Mouse (Mus musculus) brain, embryonic 14.5 days (tissue): ENCODE measurements around the gene Dennd4b. TPM values are rescaled to one million over a fixed set of nuclear protein-coding genes. Genes with fewer than 3 reads are reported as not detected.
"Not testable (repeated sequence)": the region's sequence is repeated elsewhere in the genome, so short reads cannot be mapped to it uniquely, and the experiment has no call there.

Experiments
- DNase-seq: peaks from one replicate; pipeline ENCODE4 v3.0.0-alpha.2; 2011; ENCODE audit warnings: low read depth
- CTCF ChIP-seq: fragments of 200-500 bp; IDR thresholded peaks from 2 replicates; pipeline ENCODE4 v1.5.1; 2012; ENCODE audit warnings: inconsistent platforms, mild to moderate bottlenecking, moderate library complexity, borderline replicate concordance; ENCODE audit not compliant: insufficient read depth, insufficient read length; ENCODE audit errors: extremely low read depth
- POLR2A ChIP-seq: fragments of 200-500 bp; IDR thresholded peaks from 2 replicates; pipeline ENCODE4 v1.6.1; 2012; ENCODE audit warnings: mild to moderate bottlenecking, inconsistent platforms, borderline replicate concordance; ENCODE audit not compliant: poor library complexity, insufficient read depth, insufficient read length, severe bottlenecking; ENCODE audit errors: extremely low read depth
- polyA plus RNA-seq: library from polyadenylated mRNA; depleted of rRNA; stranded (reverse); fragments of >200 nt; gene quantifications from 2 replicates; pipeline ENCODE4 v1.2.3, GENCODE M21; 2012

Dennd4b gene
- polyA plus RNA-seq, 1 experiment = 30.7 TPM

DNA sequence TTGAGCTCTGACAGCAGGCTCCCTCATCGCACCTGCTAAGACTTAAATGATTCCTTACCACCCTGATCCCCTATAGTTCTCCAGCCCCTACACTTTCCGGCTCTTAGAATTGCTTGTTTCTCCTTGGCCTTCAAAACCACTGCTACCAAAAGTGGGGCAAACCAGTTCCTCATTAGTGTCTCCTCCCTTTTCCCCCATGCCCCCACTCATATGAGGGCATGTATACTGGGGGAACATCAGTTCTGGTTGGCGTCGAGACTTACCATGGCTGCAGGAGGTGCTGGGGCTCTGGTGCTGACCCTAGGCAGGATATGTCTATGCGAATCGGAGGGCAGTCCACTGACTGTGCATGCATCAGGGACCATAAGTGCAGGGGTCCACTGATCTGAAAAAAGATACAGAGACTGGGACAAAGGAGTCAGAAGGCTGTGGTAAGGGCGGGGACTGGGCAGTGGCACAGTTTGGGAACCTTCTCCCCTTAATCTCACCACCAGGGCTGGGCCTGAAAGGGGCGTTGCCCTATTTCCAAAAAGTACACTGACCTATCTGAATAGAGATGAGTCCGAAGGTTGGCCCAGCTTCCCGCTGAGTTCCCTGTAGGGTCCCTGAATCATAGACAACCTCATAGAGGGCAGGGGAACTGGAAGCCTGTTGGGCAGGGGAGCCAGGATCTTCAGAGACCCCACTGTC is 23.2 kb upstream of the Dennd4b start:
- no peak for TF ChIP-seq POLR2A
- no peak for TF ChIP-seq CTCF

DNA sequence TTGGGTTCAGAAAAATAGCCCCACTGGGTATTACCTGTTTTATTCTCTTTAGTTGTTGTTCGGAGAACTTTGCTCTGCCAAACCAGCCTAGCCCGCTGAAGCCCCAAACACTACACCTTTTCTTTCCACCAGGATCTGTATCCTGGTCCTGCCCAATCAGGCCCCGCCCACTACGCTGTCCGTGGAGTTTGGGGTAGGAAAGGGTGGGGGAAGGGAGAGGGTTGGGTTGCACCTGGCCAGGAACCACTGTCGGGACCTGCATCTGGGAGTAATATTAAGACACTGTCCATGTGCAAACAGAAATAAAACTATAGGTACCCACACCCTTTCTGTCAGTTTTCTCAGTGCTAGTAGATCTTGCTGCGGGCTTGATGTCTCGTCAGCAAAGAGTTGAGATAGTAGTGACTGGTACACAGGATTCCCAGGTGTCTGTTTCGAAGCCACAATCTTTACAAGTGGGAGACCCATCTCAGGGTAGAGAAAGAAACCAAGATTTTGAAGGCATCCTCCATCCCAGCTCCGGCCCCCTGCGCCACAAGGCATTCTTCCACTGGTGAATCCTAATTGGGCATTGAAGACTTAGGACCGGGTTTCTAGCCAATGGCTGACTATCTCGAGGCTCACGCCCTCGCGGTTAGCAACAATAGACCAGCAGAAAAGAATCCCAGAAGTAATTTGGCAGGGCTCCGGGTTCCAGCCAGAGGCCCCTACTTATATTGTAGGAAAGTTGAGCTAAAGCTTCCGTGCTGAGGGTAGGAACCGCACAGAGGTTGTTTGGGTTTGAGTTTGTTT is 21.8 kb upstream of the Dennd4b start, which contains the start of gene Creb3l4:
Gene Creb3l4 (minus strand): TSS at position 529 of the 792 bp plus-strand sequence.
- peak; percentile 95 for DNase-seq
- TF ChIP-seq POLR2A (no peak), CTCF (no peak)

More for the DNA sequence above, 23.2 kb upstream of the Dennd4b start:
- DNase-seq = no peak

DNA sequence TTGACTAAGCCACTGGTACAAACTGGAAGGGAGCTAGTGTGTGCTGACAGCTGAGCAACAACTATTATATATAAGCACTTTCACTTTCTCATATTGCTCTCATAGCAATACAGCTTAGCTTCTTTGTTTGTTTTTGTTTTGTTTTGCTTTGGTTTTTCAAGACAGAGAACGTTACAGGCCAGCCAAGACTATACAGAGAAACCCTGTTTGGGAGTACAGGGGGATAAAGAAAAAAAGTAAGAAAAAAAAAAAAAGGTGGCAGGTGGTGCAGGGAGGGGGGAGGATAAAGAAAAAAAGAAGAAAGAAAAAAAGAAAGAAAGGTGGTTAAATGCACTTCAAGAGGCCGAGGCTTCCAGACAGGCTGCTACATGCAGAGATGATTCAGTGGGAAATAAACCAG is 19.6 kb upstream of the Dennd4b start:
- DNase-seq = no peak
- TF ChIP-seq POLR2A (no peak), CTCF (no peak)

DNA sequence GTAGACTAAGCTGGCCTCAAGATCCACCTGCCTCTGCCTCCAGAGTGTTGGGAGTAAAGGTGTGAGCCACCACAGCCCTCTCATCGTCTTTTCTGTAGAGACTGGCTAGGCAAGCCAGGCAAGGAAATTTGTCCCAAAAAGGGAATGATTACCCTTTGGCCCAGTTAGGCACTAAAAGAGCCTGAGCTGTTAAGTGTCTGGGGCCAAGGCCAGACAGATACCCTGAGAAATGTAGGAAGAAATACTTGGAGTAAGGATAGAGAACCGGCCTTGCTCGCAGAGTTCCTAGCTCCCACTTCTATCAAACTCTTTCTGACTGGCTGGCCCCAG is 17.4 kb upstream of the Dennd4b start:
- DNase-seq = no peak
- TF ChIP-seq CTCF (no peak), POLR2A (no peak)

DNA sequence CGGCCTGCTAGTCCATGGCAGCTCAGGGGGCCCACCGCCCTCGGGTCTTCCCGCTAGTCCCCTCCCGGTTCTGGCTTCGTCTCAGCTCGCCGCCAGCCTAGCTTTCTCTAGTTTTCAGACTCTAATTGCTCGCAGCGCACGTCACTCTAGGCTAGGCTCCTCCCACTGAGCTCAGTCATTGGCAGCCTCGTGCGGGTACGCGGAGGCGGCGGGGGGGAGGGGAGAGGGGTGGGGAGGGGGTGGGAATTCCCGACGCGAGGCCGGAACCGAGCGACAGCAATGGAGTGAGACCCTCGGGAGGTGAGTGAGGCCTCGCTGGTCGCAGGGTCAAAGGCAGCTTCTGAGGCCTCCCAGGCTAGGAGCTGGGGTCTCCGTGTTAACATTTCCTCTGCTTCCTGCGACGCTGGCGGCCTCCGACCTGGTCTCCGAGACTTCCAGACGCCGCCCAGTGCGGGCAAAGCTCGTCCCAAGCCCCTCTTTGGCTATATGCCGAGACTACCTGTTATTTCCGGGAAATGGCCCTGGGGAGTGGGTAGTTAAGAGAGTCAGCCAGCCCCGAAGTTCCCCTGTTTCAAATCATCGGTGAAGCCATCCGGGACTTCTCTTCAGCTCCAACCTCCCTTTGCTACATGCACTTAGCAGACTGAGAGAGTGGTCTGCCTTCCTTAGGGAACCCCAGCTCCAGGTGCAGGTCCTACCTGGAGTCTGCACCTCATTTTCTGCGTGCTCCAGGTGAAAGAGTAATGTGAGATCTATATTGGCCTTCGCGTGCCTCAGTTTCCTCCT is 16.8 kb upstream of the Dennd4b start, which contains the start of gene Slc39a1:
Gene Slc39a1 (plus strand): TSS at position 213 of the 786 bp plus-strand sequence.
- TF ChIP-seq CTCF (no peak), POLR2A (peak; percentile 35; the same call in 1 of the 2 replicates)
- DNase-seq = peak; percentile 98

DNA sequence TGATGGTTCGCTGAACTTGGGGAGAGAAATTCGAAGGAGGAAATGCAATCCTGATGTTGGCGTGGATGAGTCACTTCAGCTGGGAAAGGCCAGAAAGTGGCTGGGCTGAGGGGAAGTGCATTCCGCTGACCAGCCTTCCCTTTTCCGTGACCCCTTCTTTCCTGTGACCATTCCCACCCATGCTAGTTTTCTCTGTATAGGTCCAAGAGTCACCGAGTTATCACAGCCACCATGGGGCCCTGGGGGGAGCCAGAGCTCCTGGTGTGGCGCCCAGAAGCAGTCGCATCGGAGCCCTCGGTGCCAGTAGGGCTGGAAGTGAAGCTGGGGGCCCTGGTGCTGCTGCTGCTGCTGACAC is 16.3 kb upstream of the Dennd4b start:
- no peak for DNase-seq
- TF ChIP-seq POLR2A (no peak), CTCF (no peak)

DNA sequence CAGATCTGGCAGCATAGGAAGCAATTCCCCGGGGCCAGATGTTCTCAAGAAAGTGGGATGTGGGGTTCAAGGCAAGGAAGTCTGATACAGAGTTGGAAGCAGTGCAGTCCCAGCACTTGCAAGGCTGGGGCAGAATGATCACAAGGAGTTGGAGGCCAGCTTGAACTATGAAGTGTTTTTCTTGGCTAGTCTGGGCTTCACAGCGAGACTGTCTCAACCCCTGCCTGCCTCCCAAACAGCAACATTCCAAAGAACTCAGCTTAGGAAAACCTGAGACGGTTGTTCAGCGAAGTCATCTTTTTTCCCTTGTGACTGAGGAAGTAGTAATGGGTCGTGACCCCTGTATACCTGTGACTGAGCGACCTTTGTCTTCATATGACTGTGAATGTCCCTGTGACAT is 14.2 kb upstream of the Dennd4b start:
- TF ChIP-seq CTCF = no peak
- TF ChIP-seq POLR2A = no peak
- peak; percentile 3 for DNase-seq

DNA sequence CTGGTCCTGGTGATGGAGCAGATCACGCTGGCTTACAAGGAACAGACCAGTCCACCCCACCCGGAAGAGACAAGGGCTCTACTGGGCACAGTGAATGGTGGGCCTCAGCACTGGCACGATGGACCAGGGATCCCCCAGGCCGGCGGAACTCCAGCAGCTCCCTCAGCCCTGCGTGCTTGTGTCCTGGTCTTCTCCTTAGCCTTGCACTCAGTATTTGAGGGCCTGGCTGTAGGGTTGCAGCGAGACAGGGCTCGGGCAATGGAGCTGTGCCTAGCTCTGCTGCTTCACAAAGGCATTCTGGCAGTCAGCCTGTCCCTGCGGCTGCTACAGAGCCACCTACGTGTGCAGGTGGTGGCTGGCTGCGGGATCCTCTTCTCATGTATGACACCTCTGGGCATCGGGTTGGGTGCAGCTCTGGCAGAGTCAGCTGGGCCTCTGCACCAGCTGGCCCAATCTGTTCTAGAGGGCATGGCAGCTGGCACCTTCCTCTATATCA is 13.2 kb upstream of the Dennd4b start:
- DNase-seq = not testable (repeated sequence)

DNA sequence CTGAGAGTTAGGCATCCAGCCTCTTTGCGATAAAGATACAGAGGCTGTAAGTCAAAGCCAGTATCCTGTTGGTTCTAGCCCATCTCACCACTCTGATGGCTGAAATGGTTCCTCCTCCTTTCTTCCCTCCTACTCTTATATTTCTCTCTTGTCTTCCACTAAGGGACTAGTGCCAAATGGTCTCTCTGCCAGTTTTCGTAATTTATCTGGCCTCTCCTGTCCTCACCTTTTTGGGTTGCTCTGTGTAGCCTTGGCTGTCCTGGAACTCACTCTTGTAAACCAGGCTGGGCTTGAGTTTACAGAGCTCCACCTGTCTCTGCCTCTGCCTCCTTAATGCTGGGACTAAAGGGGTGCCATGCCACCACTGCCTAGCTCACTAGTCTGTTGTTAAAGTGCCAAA is 12.3 kb upstream of the Dennd4b start:
- not testable (repeated sequence) for DNase-seq

DNA sequence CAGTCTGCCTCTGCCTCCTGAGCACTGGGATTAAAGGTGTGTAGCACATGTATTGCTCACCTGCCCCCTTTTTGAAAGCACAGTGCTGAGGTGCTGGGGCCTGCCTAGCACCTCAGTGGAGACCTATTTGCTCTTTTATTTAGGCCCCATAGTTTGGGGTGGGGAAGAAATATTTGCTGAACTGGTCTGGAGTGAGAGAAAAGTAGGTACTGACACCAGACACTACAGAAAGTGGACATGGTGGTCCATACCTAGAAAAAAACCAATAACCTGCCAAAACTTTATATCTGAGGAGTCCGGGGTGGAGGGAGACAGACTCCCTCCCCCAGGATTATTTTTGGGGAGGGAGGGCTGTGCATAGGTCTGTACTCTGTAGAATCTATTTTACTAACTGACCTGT is 11.8 kb upstream of the Dennd4b start:
- not testable (repeated sequence) for DNase-seq

DNA sequence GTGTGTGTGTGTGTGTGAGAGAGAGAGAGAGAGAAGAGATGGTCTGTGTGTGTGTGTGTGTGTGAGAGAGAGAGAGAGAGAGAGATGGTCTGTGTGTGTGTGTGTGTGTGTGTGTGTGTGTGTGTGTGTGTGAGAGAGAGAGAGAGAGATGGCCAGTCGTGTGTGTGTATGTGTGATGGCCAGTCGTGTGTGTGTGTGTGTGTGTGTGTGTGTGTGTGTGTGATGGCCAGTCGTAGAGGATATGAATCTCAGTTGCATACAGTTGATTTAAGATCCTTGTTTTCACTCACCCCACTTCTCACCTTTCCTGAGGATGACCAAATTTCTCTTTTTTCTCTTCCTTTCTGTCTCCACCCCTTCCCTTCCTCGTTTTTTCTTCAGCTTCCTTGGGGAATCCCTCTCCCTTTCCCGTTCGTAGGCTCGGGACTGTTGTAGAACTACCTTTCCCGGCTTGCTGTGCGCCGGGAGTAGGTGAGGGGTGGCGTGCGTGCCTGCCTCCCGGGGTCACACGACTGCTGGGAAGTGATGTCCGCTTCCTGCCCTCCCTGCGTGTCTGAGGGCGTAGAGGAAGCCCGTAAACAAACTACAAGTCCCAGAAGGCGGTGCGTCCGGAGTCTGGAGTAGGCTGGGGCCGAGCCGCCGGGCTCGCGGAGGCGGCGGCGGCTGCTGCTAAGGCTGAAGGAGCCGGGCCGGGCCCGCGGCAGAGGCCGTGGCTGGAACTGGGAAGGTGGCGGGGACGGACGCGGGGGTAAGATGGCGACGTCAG is 11.1 kb upstream of the Dennd4b start, which contains the start of gene Crtc2:
Gene Crtc2 (plus strand): TSS at position 511 of the 766 bp plus-strand sequence.
- DNase-seq = peak; percentile 100
- TF ChIP-seq POLR2A = peak; percentile 89
- TF ChIP-seq CTCF = no peak

DNA sequence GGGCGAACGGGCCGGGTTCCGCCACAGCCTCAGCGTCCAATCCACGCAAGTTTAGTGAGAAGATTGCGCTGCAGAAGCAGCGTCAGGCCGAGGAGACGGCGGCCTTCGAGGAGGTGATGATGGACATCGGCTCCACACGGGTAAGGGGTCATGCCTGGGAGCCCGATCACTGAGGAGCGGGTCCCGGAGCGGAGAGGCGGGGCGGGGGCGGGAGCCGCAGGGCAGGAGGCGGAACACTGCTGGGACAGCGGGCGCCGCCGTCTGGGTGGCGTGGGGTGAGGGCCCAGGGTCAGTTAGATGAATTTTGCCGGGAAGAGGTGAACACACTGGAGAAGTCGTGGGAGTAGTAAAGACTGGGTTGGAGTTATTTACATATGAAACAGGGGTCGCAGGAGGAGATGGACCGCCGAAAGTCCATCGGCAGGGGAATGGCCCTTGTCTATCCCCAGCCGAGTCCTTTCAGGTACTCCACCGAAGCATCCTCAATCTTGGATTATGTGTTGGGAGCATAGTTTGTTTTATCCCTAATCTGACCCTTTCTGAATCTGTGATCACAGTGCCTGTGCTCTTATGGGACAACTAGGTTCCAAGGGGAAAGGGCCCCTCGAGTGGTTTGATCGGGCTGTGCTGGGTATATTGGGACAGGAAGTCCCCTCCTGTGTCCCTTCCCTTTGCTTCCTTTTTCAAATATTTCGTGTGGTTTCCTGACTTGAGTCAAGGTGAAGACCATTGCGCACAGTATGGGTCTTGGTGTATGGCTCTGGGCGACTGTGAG is 10.4 kb upstream of the Dennd4b start:
- no peak for DNase-seq
- TF ChIP-seq POLR2A = no peak
